Mouse (Mus musculus): ENCODE results near the gene Mindy4b-ps. TPM values are rescaled to one million over a fixed set of nuclear protein-coding genes. Genes with fewer than 3 reads are reported as not detected.

Gene Mindy4b-ps
- polyA plus RNA-seq, 1 experiment: not detected

DNA sequence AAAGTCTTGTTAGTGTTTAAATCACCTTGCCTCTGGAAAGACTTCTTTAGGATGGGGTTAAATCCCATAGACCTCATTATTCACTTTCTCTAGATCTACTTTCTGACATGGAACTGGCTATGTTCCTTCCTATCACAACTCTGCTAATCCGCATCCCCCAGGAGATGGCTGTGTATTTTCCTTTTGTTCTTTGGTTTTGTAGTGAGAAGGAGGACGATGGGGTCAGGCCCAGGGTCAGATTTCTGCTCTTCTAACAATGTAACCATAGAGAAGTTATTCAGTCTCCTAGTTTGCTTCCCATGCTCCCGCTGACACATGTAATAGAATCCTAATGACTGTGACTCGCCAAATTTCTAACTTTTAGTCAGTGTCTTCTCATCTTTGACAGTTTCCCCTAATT, 4.2 kb upstream of the Mindy4b-ps start:
- Histone ChIP-seq H3K27me3 (ENCODE audit: control insufficient read depth, insufficient read depth, insufficient read length) (peaks cover 16% of the 10 kb centered on the region), H3ac (ENCODE audit: control insufficient read depth, insufficient read length) (no peak overlapping the region), H3K79me2 (ENCODE audit: control insufficient read depth, insufficient read depth) (no peaks in the 10 kb centered on the region), H3K36me3 (ENCODE audit: control insufficient read depth, insufficient read depth) (no peaks in the 10 kb centered on the region), H3K4me3 (no peak overlapping the region), H3K4me2 (ENCODE audit: low read depth) (no peak overlapping the region)
- TF ChIP-seq POLR2A (IDR thresholded peaks at IDR 0.05; ENCODE audit: insufficient read length, low read depth) (no peak), TCF3 (IDR thresholded peaks at IDR 0.05; ENCODE audit: insufficient read length, low read depth) (no peak), REST (IDR thresholded peaks at IDR 0.05; ENCODE audit: insufficient read depth, insufficient read length) (no peak), E2F4 (IDR thresholded peaks at IDR 0.05; ENCODE audit: insufficient read depth) (no peak), MYOG (IDR thresholded peaks at IDR 0.05; ENCODE audit: control insufficient read depth in 1 of 3, insufficient read depth in 1 of 3, insufficient read length in 2 of 3, low read depth in 2 of 3) (no peak)

DNA sequence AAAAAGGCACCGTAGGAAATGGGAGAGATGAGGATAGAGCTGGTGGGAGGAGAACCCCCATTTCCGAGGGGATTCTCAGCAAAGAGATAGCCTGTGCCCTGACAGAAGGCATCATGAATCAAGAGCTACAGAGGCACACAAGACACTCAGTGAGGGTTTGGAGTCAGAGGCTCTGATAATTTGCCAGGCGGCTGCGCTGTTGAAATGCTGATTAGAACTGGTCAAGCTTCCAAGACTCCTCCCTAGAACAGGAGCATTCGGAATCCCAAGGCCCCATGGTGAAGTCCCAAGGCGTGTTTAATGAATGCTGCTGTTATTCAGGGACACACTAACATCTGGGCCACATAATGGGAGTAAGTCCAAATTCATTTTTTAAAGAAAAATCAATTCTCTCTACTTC, 4.8 kb downstream of the Mindy4b-ps start:
- no peak for TF ChIP-seq REST (IDR thresholded peaks at IDR 0.05; ENCODE audit: insufficient read depth, insufficient read length)
- no peak for TF ChIP-seq POLR2A (IDR thresholded peaks at IDR 0.05; ENCODE audit: insufficient read length, low read depth)
- TF ChIP-seq TCF12 (IDR thresholded peaks at IDR 0.05; ENCODE audit: insufficient read depth, poor library complexity, severe bottlenecking): no peak
- no peak for TF ChIP-seq SRF (IDR thresholded peaks at IDR 0.05; ENCODE audit: control insufficient read depth, insufficient read length, low read depth)
- TF ChIP-seq MYOD1 (IDR thresholded peaks at IDR 0.05; ENCODE audit: control insufficient read depth in 1 of 3, insufficient read length in 2 of 3, low read depth in 2 of 3): no peak
- no peak for TF ChIP-seq CEBPB (IDR thresholded peaks at IDR 0.05; ENCODE audit: insufficient read depth, poor library complexity, severe bottlenecking)
- no peak for TF ChIP-seq MYOG (IDR thresholded peaks at IDR 0.05; ENCODE audit: control insufficient read depth in 1 of 3, insufficient read depth in 1 of 3, insufficient read length in 2 of 3, low read depth in 2 of 3)
- no peak for TF ChIP-seq POLR2AphosphoS2 (IDR thresholded peaks at IDR 0.05; ENCODE audit: insufficient read length, low read depth)
- no peak for TF ChIP-seq TCF3 (IDR thresholded peaks at IDR 0.05; ENCODE audit: insufficient read length, low read depth)
- no peak for TF ChIP-seq USF1 (IDR thresholded peaks at IDR 0.05; ENCODE audit: low read depth)
- no peak for TF ChIP-seq MAX (IDR thresholded peaks at IDR 0.05; ENCODE audit: low read depth)
- no peak for TF ChIP-seq E2F4 (IDR thresholded peaks at IDR 0.05; ENCODE audit: insufficient read depth)
- Histone ChIP-seq H3K4me3 (no peak overlapping the region), H3K4me2 (ENCODE audit: low read depth) (no peak overlapping the region), H3K36me3 (ENCODE audit: control insufficient read depth, insufficient read depth) (no peaks in the 10 kb centered on the region), H3K27me3 (ENCODE audit: control insufficient read depth, insufficient read depth, insufficient read length) (no peaks in the 10 kb centered on the region), H3K79me2 (ENCODE audit: control insufficient read depth, insufficient read depth) (no peaks in the 10 kb centered on the region), H3ac (ENCODE audit: control insufficient read depth, insufficient read length) (no peak overlapping the region)

DNA sequence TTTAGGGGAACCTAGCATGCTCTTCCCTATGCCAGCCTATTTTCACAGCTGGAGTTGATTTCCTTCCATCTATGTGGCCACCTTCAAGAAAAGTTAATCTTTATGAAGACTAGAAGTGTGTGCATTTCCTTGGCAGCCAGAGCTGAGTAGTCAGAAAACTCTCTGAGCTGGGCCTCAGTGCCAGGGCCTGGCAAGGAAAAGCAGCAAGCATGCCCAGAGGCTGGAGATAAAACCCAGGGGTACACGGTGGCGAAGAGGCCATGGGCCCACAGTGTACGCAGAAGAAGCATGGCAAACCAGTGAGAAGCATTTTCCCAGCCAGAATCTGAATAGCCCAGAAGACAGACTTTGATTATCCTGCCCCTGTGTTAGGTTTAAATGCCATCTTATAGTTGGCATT, 7.9 kb downstream of the Mindy4b-ps start:
- H3ac ChIP-seq (ENCODE audit: control insufficient read depth, insufficient read length): no peak overlapping the region
- no peak overlapping the region for H3K4me2 ChIP-seq (ENCODE audit: low read depth)
- no peak for TF ChIP-seq USF1 (IDR thresholded peaks at IDR 0.05; ENCODE audit: low read depth)
- no peak for TF ChIP-seq TCF3 (IDR thresholded peaks at IDR 0.05; ENCODE audit: insufficient read length, low read depth)
- TF ChIP-seq MYOG (IDR thresholded peaks at IDR 0.05; ENCODE audit: control insufficient read depth in 1 of 3, insufficient read depth in 1 of 3, insufficient read length in 2 of 3, low read depth in 2 of 3): no peak
- no peak for TF ChIP-seq SRF (IDR thresholded peaks at IDR 0.05; ENCODE audit: control insufficient read depth, insufficient read length, low read depth)
- TF ChIP-seq MYOD1 (IDR thresholded peaks at IDR 0.05; ENCODE audit: control insufficient read depth in 1 of 3, insufficient read length in 2 of 3, low read depth in 2 of 3): no peak
- no peak for TF ChIP-seq POLR2AphosphoS2 (IDR thresholded peaks at IDR 0.05; ENCODE audit: insufficient read length, low read depth)
- TF ChIP-seq E2F4 (IDR thresholded peaks at IDR 0.05; ENCODE audit: insufficient read depth): no peak
- TF ChIP-seq POLR2A (IDR thresholded peaks at IDR 0.05; ENCODE audit: insufficient read length, low read depth): no peak
- no peak for TF ChIP-seq CEBPB (IDR thresholded peaks at IDR 0.05; ENCODE audit: insufficient read depth, poor library complexity, severe bottlenecking)
- TF ChIP-seq MAX (IDR thresholded peaks at IDR 0.05; ENCODE audit: low read depth): no peak
- TF ChIP-seq REST (IDR thresholded peaks at IDR 0.05; ENCODE audit: insufficient read depth, insufficient read length): no peak
- TF ChIP-seq TCF12 (IDR thresholded peaks at IDR 0.05; ENCODE audit: insufficient read depth, poor library complexity, severe bottlenecking): no peak
- H3K36me3 ChIP-seq (ENCODE audit: control insufficient read depth, insufficient read depth): no peaks in the 10 kb centered on the region
- H3K79me2 ChIP-seq (ENCODE audit: control insufficient read depth, insufficient read depth): no peaks in the 10 kb centered on the region
- no peaks in the 10 kb centered on the region for H3K27me3 ChIP-seq (ENCODE audit: control insufficient read depth, insufficient read depth, insufficient read length)
- no peak overlapping the region for H3K4me3 ChIP-seq

DNA sequence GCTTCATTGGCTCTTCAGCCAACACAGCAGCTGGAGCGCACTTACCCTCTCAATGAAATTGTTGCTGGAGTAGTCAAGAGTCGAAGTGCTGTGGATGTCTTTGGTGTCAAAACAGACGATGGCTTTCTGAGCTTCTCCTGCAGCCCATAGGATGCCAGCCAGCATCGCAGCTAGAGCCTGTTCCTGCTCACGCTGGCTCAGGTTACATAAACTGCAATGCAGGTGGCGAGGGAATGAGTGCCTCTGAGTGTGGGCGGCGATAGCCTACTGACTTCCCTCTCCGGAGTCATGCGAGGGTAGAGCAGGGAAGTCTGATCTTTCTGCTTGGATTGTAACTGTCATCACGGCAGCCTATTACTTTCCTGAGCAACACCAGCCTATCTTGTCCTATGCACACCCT, 11.8 kb downstream of the Mindy4b-ps start:
- no peaks in the 10 kb centered on the region for H3K36me3 ChIP-seq (ENCODE audit: control insufficient read depth, insufficient read depth)
- no peak overlapping the region for H3K4me3 ChIP-seq
- no peaks in the 10 kb centered on the region for H3K27me3 ChIP-seq (ENCODE audit: control insufficient read depth, insufficient read depth, insufficient read length)
- no peaks in the 10 kb centered on the region for H3K79me2 ChIP-seq (ENCODE audit: control insufficient read depth, insufficient read depth)
- no peak overlapping the region for H3K4me2 ChIP-seq (ENCODE audit: low read depth)
- TF ChIP-seq MYOG (IDR thresholded peaks at IDR 0.05; ENCODE audit: control insufficient read depth in 1 of 3, insufficient read depth in 1 of 3, insufficient read length in 2 of 3, low read depth in 2 of 3): no peak
- no peak for TF ChIP-seq TCF3 (IDR thresholded peaks at IDR 0.05; ENCODE audit: insufficient read length, low read depth)
- TF ChIP-seq POLR2A (IDR thresholded peaks at IDR 0.05; ENCODE audit: insufficient read length, low read depth): no peak
- H3ac ChIP-seq (ENCODE audit: control insufficient read depth, insufficient read length): no peak overlapping the region

DNA sequence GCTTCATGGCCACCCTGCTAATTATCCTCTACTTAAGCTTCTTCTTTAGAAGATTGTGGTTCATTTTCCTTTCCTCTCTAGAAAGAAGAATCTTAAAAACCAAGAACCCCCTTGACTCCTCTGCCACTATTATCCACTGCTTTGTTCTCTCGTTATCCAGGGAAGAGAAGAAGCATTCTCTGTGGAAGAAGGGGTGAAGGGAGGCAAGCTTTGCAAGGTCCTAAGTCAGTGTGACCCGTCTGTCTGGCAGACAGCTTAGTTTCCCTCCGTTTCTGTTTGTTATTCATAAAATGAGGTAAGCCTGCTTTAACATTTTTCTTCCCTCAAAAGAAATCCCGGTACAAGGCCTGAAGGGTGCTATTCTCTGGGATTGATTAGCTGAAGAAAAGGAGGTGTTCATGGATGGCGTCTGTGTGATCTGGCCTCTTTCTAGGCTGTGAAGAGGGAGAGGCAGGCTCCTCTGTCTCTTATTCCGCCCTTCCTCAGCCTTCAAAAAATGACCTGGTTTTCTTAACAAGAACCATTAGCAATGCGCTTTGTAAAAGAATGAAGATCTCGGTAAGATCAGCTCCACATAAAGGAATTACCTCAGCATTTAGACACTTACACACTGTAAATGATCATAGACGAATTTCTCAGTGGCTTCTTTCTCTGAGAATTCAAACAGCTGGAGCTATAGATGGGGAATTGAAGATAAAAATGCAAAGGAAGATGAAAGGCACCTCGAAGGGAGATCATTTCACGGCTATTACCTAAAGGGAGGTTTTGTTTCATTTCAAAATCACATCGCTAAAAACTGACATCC, 12.8 kb downstream of the Mindy4b-ps start:
- Histone ChIP-seq H3K27me3 (ENCODE audit: control insufficient read depth, insufficient read depth, insufficient read length) (no peaks in the 10 kb centered on the region), H3K36me3 (ENCODE audit: control insufficient read depth, insufficient read depth) (no peaks in the 10 kb centered on the region), H3K4me2 (ENCODE audit: low read depth) (no peak overlapping the region), H3ac (ENCODE audit: control insufficient read depth, insufficient read length) (no peak overlapping the region), H3K79me2 (ENCODE audit: control insufficient read depth, insufficient read depth) (no peaks in the 10 kb centered on the region), H3K4me3 (no peak overlapping the region)
- TF ChIP-seq TCF12 (IDR thresholded peaks at IDR 0.05; ENCODE audit: insufficient read depth, poor library complexity, severe bottlenecking) (no peak), POLR2AphosphoS2 (IDR thresholded peaks at IDR 0.05; ENCODE audit: insufficient read length, low read depth) (no peak), TCF3 (IDR thresholded peaks at IDR 0.05; ENCODE audit: insufficient read length, low read depth) (no peak), USF1 (IDR thresholded peaks at IDR 0.05; ENCODE audit: low read depth) (no peak), SRF (IDR thresholded peaks at IDR 0.05; ENCODE audit: control insufficient read depth, insufficient read length, low read depth) (no peak), MYOD1 (IDR thresholded peaks at IDR 0.05; ENCODE audit: control insufficient read depth in 1 of 3, insufficient read length in 2 of 3, low read depth in 2 of 3) (no peak)
